Mouse (Mus musculus) liver, embryonic 14.5 days (tissue): ENCODE measurements around the gene Lias.

Source experiments
- CTCF ChIP-seq: IDR thresholded peaks from 2 replicates; pipeline ENCODE4 v1.5.1; 2016; ENCODE audit warnings: antibody characterized with exemption, low read depth, control low read depth
- EP300 ChIP-seq: IDR thresholded peaks from 2 replicates; pipeline ENCODE4 v1.6.1; 2016; ENCODE audit warnings: antibody characterized with exemption, low read depth

DNA sequence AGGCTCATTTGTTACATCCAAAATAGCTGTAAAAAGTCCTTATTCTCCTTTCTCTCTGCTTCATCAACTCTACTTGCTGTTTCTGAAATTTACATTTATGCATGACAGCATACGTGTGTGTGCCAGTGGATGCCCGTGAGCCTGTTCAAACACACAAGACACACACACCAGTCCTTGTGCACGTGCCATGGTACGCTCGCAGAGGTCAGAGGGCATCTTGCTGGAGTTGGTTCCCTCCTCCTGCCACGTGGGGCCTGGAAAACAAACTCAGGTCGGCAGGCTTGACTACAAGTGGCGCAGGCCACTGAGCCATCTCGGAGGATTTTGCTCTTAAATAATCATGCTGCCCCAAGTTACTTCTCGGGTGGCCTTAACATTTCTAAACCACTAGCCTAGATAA lies 40.8 kb upstream of the Lias start:
- TF ChIP-seq CTCF: no peak
- no peak for TF ChIP-seq EP300
